Mouse (Mus musculus) retina, postnatal 1 day (tissue): ENCODE measurements at regions not wholly inside any gene's neighbourhood (a gene's known extent, or its start where the extent isn't known, plus 50 kb on each side); places are given as distances from the start of the nearest gene placed in this dataset.

Source experiments
- DNase-seq: peaks from one replicate; pipeline ENCODE4 v3.0.0-alpha.2; 2012

DNA sequence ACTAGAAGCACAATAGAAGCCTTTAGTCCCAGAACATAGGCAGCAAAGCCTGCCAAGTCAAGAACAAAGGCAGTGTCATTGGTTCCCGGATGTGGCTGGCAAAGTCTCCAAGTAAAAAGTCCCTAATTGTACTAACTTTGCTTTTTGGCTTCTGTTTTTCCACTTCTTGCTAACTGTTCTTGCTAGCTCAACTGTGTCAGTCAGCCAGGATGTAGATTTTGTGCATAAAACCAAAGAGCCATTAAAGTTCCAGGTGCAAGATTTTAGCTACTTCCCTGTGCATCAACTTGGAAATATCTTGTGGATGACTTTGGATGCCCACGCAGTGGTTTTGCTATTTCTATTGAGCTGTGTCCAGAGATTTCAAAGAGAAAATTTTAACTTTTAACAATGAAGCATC is 560.0 kb upstream of the B3galt2 start:
- no peak for DNase-seq

DNA sequence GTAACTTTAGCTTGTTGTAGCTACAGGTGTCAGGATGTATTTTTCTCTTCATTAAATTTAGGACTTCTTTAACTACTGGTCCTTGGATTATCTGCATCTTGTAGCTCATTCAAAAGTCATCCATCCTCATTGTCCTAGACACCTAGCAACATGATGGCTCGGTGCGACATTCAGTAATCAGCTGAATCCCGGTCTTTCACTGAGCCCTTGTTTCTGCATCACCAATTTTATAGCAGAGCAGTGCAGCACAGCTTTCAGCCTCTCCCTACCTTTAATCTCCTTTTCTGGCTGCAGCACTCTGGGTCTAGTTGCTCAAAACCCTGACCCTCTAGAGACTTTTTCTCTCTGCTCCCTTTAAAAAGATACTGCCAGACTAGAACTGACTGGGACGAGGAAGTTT is 543.6 kb upstream of the B3galt2 start:
- DNase-seq, result peak; percentile 8

DNA sequence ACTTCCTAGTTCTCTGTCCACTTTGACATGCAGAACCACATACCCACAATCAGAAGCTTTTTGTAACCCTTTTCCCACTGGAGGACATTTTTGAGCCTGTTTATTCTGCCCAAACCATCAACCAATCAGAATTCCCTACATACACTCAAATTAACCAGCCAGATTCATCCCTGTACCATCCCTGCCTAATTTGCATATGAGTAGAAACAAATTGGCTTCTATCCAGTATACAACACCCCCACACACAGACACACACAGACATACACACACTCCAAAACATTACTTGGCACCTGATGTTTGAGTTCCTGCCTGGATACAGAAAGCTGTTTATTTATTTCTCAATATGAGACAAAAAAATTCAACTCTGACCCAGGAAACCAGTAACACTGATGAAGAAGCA is 542.2 kb upstream of the B3galt2 start:
- no peak for DNase-seq

- no peak for DNase-seq
These were observed 518.3 kb upstream of the B3galt2 start for GRCm38 (mm10) chr1:143122185-143122584.

DNA sequence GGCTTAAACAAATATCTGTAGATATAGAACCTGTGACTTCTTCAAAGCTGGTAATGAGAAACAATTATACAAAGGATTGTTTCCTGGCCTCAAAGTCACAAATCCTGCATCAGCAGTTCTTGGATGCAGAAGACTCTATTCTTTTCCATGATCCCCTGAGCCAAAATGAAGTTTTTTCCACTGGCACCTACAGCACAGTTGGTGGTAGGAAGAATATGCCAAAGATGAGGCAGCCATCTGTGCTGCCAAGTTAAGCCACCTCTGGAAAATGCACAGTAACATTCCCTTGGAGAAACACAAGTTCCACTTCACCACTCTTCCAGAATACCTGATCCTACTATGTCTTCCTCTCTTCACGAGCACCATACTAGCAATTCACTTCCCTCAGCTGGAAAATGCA is 510.2 kb upstream of the B3galt2 start:
- DNase-seq, result no peak

DNA sequence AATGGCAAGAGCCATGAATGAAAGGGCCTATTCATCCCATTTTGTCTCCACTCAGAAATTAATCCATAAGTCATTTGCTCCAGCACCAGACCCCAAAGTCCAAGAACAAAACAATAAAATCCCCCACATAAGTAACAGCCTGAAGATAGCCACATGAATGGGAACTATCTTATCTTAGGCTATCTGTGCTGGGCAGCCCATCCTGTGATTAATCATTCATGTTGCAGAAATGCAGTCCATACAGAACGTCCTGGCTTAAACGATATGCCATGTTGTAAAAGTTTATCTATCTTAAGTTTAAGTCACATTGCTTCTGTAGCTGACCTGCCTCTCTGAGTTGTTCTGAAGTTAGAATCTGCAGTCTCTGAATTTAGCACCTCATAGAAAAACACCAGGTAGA is 507.7 kb upstream of the B3galt2 start:
- no peak for DNase-seq

- DNase-seq, result no peak
These were observed 495.1 kb upstream of the B3galt2 start for GRCm38 (mm10) chr1:143145111-143145984.

GRCm38 (mm10) chr1:143171286-143171685 is 469.2 kb upstream of the B3galt2 start:
- no peak for DNase-seq

DNA sequence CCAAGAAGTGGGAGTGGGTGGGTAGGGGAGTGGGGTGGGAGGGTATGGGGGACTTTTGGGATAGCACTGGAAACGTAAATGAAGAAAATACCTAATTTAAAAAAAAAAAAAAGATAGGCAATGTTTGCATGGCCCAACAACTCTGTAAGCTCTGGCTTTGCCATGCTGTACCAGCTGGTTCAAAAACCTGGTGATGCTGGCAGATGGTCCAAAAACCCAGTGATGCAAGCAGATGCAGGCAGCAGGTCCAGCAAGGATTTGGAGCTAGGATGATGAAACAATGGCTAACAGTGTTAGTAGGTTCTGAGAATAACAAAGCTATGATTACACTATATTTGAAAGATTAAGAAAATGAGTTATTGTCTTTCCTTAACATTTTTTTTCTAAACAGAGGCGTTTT is 466.6 kb upstream of the B3galt2 start:
- no peak for DNase-seq

- DNase-seq, result no peak
These were observed 448.2 kb upstream of the B3galt2 start for GRCm38 (mm10) chr1:143192167-143192793.

DNA sequence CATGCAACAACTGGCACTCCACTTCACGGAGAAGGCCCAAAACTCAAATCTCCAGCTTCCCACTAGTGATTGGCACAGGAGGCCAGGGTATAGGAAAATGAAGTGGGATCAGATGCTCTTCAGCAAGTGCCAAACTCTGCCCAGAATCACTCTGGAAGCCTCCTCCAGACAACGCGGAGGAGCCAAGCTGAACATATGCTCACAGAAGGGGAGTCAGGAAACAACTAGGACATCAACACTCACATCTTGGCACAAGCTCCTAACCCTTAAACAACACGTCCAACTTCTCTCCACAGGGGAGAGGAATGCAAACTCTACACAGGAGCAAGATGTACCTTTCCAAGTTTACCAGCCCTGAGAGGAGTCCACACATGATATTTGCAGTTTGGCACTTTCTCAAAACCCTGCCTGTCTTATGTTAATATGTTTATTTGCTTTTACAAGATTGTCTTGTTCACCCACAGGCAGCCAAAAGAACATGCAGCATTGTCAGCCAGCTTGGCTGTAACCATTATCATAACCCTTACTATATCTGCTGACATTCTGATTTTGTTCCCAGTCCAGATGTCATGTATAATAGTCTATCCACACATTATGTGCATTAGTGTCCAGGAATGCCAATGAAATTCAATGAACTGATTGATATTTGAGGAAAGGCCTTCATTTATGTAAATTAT is 440.1 kb upstream of the B3galt2 start:
- DNase-seq, result no peak

GRCm38 (mm10) chr1:143200971-143201370 is 439.5 kb upstream of the B3galt2 start:
- DNase-seq, result no peak

DNA sequence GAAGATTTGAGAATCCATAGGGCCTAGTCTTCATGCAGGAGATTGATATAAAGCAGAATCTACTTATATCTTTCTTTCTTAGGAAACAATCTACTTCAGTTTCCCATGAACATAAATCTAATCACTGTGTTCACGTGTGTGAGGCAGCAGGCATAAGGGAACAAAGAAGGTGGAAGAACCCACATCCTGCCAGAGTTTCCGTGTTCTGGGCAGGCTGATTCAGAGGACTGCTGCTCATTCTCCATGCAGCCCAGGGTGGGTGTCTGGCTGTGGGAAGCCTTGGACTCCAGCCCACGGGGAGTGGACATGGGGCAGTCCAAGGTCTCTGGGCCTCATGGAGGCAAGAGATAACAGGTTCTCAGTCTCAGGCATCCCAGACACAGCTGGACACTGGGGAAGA is 438.3 kb upstream of the B3galt2 start:
- DNase-seq, result no peak

GRCm38 (mm10) chr1:143204070-143204469 is 436.4 kb upstream of the B3galt2 start:
- no peak for DNase-seq

DNA sequence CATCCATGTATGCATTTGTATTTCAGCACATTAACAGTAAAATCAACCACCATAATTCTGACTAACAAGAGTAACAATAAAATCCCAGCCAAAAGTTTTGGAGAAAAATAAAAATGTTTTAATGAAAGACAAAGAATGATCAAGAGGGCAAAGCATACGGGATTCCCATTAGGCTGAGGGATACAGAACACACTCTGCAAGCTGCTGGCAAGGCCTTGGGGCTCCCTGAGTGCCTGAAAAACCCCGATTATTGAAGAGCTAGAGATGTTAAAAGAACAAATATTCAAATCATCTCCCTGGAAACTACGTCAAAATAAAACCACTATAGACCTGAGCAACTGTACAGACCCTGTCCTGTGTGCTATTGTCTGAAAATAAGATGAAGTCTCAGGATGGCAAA is 433.5 kb upstream of the B3galt2 start:
- no peak for DNase-seq

GRCm38 (mm10) chr1:143207399-143208065 is 432.9 kb upstream of the B3galt2 start:
- no peak for DNase-seq

DNA sequence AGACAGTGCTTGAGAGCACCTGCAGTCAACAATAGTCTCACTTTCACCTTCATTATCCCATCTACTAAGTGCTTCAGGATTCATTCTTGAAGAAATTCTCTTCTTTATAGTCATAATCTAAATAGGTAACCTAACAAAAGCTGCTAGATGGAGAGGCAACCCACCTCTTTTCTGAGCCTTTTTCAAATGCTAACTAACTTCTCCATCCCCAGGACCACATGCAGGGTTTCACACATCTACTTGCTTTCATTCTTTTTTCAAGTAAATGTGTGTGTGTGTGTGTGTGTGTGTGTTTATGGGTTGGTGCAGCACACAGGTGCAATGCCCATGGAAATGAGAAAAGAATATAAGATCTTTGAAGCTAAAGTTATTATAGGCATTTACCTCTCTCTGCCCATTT is 423.1 kb upstream of the B3galt2 start:
- DNase-seq, result no peak

- no peak for DNase-seq
These were observed 408.5 kb upstream of the B3galt2 start for GRCm38 (mm10) chr1:143231969-143232368.

GRCm38 (mm10) chr1:143258470-143259215 is 381.8 kb upstream of the B3galt2 start:
- no peak for DNase-seq

GRCm38 (mm10) chr1:143263263-143264038 is 377.0 kb upstream of the B3galt2 start:
- DNase-seq, result no peak

DNA sequence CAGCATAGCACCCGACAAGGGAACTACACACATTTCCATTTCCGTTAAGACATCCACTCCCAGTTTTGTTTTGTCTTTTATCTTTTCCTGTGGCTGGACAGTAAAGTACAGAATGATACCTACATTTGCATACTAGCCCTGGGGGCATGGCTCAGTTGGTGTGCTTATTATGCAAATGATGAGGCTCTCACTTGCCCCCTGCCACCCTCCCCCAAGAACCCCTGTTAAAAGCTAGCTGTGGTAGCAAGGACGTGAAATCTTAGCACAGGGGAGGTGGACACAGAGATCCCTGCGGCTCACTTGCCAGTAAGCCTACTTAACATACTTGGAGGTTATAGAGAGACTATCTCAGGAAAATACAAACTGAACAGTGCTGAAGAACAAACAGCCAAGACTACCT is 375.2 kb upstream of the B3galt2 start:
- DNase-seq, result peak; percentile 15
